Comparison of ENCODE assay signal across 8 mouse cellular contexts in genomic region chr11:118379251-118380009, GRCm38 (mm10). TPM values are rescaled to one million over a fixed set of nuclear protein-coding genes. Genes with fewer than 3 reads are reported as not detected.
DNase-seq lines count a peak whose midpoint lies in the region; ATAC-seq and TF ChIP-seq lines count a peak whose summit lies in the region.

No protein-coding gene starts in this region.

- no peaks in the 10 kb centered on the region for H3K4me1 ChIP-seq in hindbrain, embryonic 11.5 days (replicated peaks; ENCODE audit: control insufficient read depth, insufficient read depth, low read length)
- H3K4me1 ChIP-seq in hindbrain, embryonic 12.5 days, result peaks cover 3% of the 10 kb centered on the region; the same call in 1 of the 2 replicates
- peaks cover 10% of the 10 kb centered on the region; the same call in 1 of the 2 replicates for H3K4me1 ChIP-seq in kidney, embryonic 14.5 days (ENCODE audit: control insufficient read depth, insufficient read depth, low read length)
- no peaks in the 10 kb centered on the region for H3K4me1 ChIP-seq in liver, adult 2 months (ENCODE audit: control insufficient read depth, insufficient read depth, low read length)
- H3K4me1 ChIP-seq in neural tube, embryonic 11.5 days (ENCODE audit: control insufficient read depth, insufficient read depth, low read length), result no peaks in the 10 kb centered on the region; the same call in 1 of the 2 replicates
- H3K4me1 ChIP-seq in stomach, postnatal 0 days (replicated peaks; ENCODE audit: control insufficient read depth, insufficient read depth), result no peaks in the 10 kb centered on the region

- no peaks in the 10 kb centered on the region for H3K36me3 ChIP-seq in hindbrain, embryonic 11.5 days (ENCODE audit: control insufficient read depth, insufficient read depth, low read length)
- H3K36me3 ChIP-seq in hindbrain, embryonic 12.5 days, result no peaks in the 10 kb centered on the region
- H3K36me3 ChIP-seq in kidney, embryonic 14.5 days (ENCODE audit: control insufficient read depth, insufficient read depth, low read length), result no peaks in the 10 kb centered on the region
- no peaks in the 10 kb centered on the region for H3K36me3 ChIP-seq in liver, adult 2 months (ENCODE audit: control insufficient read depth, insufficient read depth, low read length)
- H3K36me3 ChIP-seq in neural tube, embryonic 11.5 days (ENCODE audit: control insufficient read depth, insufficient read depth, low read length), result no peaks in the 10 kb centered on the region
- H3K36me3 ChIP-seq in stomach, postnatal 0 days (ENCODE audit: control insufficient read depth, insufficient read depth, low read length), result no peaks in the 10 kb centered on the region

- TF ChIP-seq POLR2A in liver, adult 2 months (IDR thresholded peaks at IDR 0.05; ENCODE audit: extremely low read depth, insufficient read depth, low read length), result no peak

- no peaks in the 10 kb centered on the region for H3K79me2 ChIP-seq in liver, adult 2 months (ENCODE audit: control insufficient read depth, insufficient read depth, low read length)

- no peaks in the 10 kb centered on the region for H3K27me3 ChIP-seq in hindbrain, embryonic 11.5 days (ENCODE audit: control insufficient read depth, insufficient read depth, low read length)
- H3K27me3 ChIP-seq in hindbrain, embryonic 12.5 days, result no peaks in the 10 kb centered on the region
- H3K27me3 ChIP-seq in kidney, embryonic 14.5 days (ENCODE audit: control insufficient read depth, insufficient read depth, low read length), result no peaks in the 10 kb centered on the region
- H3K27me3 ChIP-seq in liver, adult 2 months (ENCODE audit: control insufficient read depth, insufficient read depth, low read length), result no peaks in the 10 kb centered on the region
- H3K27me3 ChIP-seq in neural tube, embryonic 11.5 days (ENCODE audit: control insufficient read depth, insufficient read depth, low read length), result no peaks in the 10 kb centered on the region
- H3K27me3 ChIP-seq in stomach, postnatal 0 days (ENCODE audit: control insufficient read depth, insufficient read depth, low read length), result no peaks in the 10 kb centered on the region

- H3K4me3 ChIP-seq in hindbrain, embryonic 11.5 days (ENCODE audit: low read depth, low read length), result no peak overlapping the region
- no peak overlapping the region for H3K4me3 ChIP-seq in hindbrain, embryonic 12.5 days
- no peak overlapping the region for H3K4me3 ChIP-seq in kidney, embryonic 14.5 days (ENCODE audit: low read length)
- no peak overlapping the region for H3K4me3 ChIP-seq in liver, adult 2 months (ENCODE audit: insufficient read depth, low read depth, low read length)
- no peak overlapping the region for H3K4me3 ChIP-seq in neural tube, embryonic 11.5 days (ENCODE audit: low read depth, low read length)
- no peak overlapping the region for H3K4me3 ChIP-seq in stomach, postnatal 0 days (ENCODE audit: low read depth, low read length)

- no peak for TF ChIP-seq EP300 in stomach, postnatal 0 days (optimal IDR thresholded peaks at IDR 0.05)

- DNase-seq in hindbrain, embryonic 11.5 days (ENCODE audit: low spot score), result peak; percentile 85
- DNase-seq in liver, adult 2 months (ENCODE audit: extremely low read depth, low read depth, low spot score), result peak; percentile 35
- peak; percentile 79 for DNase-seq in neural tube, embryonic 11.5 days (ENCODE audit: low spot score)
- DNase-seq in stomach, postnatal 0 days (ENCODE audit: low spot score), result peak; percentile 85

- 46% methylated on average over 11 of the region's 11 CpGs for WGBS in hindbrain, embryonic 11.5 days
- WGBS in hindbrain, embryonic 12.5 days, result 42% methylated on average over 11 of the region's 11 CpGs
- 44% methylated on average over 11 of the region's 11 CpGs for whole genome bisulfite sequencing in kidney, embryonic 14.5 days
- 48% methylated on average over 11 of the region's 11 CpGs for WGBS in liver, adult 2 months
- 49% methylated on average over 11 of the region's 11 CpGs for WGBS in neural tube, embryonic 11.5 days
- 39% methylated on average over 11 of the region's 11 CpGs for WGBS in stomach, postnatal 0 days

- no peak overlapping the region for H3K4me2 ChIP-seq in hindbrain, embryonic 11.5 days (replicated peaks; ENCODE audit: low read depth, low read length)
- no peak overlapping the region for H3K4me2 ChIP-seq in hindbrain, embryonic 12.5 days (replicated peaks)
- H3K4me2 ChIP-seq in kidney, embryonic 14.5 days (replicated peaks; ENCODE audit: low read depth, low read length), result no peak overlapping the region
- H3K4me2 ChIP-seq in neural tube, embryonic 11.5 days (ENCODE audit: low read depth), result no peak overlapping the region
- no peak overlapping the region for H3K4me2 ChIP-seq in stomach, postnatal 0 days (replicated peaks; ENCODE audit: low read depth)

- no peak for ATAC-seq in hindbrain, embryonic 11.5 days (ENCODE audit: low FRiP score)
- no peak; the same call in 1 of the 2 replicates for ATAC-seq in hindbrain, embryonic 12.5 days (ENCODE audit: low FRiP score)
- peak; percentile 99 for ATAC-seq in common myeloid progenitor, adult 5-6 weeks (replicated peaks; ENCODE audit: low read depth, poor library complexity, severe bottlenecking)
- peak; percentile 92 for ATAC-seq in granulocyte monocyte progenitor cell, adult 5-6 weeks (replicated peaks; ENCODE audit: poor library complexity, severe bottlenecking)
- ATAC-seq in kidney, embryonic 14.5 days (ENCODE audit: low FRiP score, low TSS enrichment), result peak; percentile 88
- no peak for ATAC-seq in neural tube, embryonic 11.5 days (ENCODE audit: insufficient read depth, low FRiP score, low TSS enrichment)
- peak; percentile 80; the same call in 1 of the 2 replicates for ATAC-seq in stomach, postnatal 0 days (ENCODE audit: low FRiP score, low TSS enrichment)

- TF ChIP-seq CTCF in liver, adult 2 months (IDR thresholded peaks at IDR 0.05; ENCODE audit: low read depth, low read length), result peak; percentile 92
- peak; percentile 93 for TF ChIP-seq CTCF in stomach, postnatal 0 days (IDR thresholded peaks at IDR 0.05; ENCODE audit: low read depth)

- H3K27ac ChIP-seq in hindbrain, embryonic 11.5 days (ENCODE audit: low read depth, low read length), result no peak overlapping the region
- H3K27ac ChIP-seq in hindbrain, embryonic 12.5 days, result no peak overlapping the region
- H3K27ac ChIP-seq in kidney, embryonic 14.5 days (ENCODE audit: low read depth, low read length), result no peak overlapping the region
- no peak overlapping the region for H3K27ac ChIP-seq in liver, adult 2 months (replicated peaks; ENCODE audit: insufficient read depth, low read depth, low read length)
- no peak overlapping the region for H3K27ac ChIP-seq in neural tube, embryonic 11.5 days (ENCODE audit: low read depth, low read length)
- H3K27ac ChIP-seq in stomach, postnatal 0 days (replicated peaks), result no peak overlapping the region

- H3K9me3 ChIP-seq in hindbrain, embryonic 11.5 days (ENCODE audit: control insufficient read depth, low read length), result no peaks in the 10 kb centered on the region
- no peaks in the 10 kb centered on the region for H3K9me3 ChIP-seq in hindbrain, embryonic 12.5 days (replicated peaks)
- no peaks in the 10 kb centered on the region for H3K9me3 ChIP-seq in kidney, embryonic 14.5 days (ENCODE audit: control insufficient read depth, low read length)
- no peaks in the 10 kb centered on the region for H3K9me3 ChIP-seq in neural tube, embryonic 11.5 days (ENCODE audit: control insufficient read depth, low read length)
- no peaks in the 10 kb centered on the region for H3K9me3 ChIP-seq in stomach, postnatal 0 days (ENCODE audit: control insufficient read depth, low read length)

- H3K9ac ChIP-seq in hindbrain, embryonic 11.5 days (ENCODE audit: low read depth, low read length), result 0 out of 2 replicates have a peak overlapping the region, but pooled peaks have one; percentile 20
- no peak overlapping the region for H3K9ac ChIP-seq in hindbrain, embryonic 12.5 days
- H3K9ac ChIP-seq in kidney, embryonic 14.5 days (ENCODE audit: low read depth, low read length), result no peak overlapping the region
- H3K9ac ChIP-seq in liver, adult 2 months (ENCODE audit: low read depth, low read length), result no peak overlapping the region
- no peak overlapping the region for H3K9ac ChIP-seq in neural tube, embryonic 11.5 days (ENCODE audit: low read length)
- H3K9ac ChIP-seq in stomach, postnatal 0 days (ENCODE audit: low read length), result no peak overlapping the region

RNA-seq across cellular contexts. Expression of gene Lgals3bp, which starts 22.5 kb away (rescaled TPM):
- polyA plus RNA-seq in hindbrain, embryonic 11.5 days (2014; fragmentation: Nextera tagmentation; extraction: Ambion mirVana), result 1.9 and 2.7 TPM in 2 replicates
- 2.3 and 3.3 TPM in 2 replicates for polyA plus RNA-seq in hindbrain, embryonic 12.5 days (2016; fragmentation: Nextera tagmentation; extraction: Ambion mirVana)
- total RNA-seq in common myeloid progenitor, adult 5-6 weeks (2017), result 107 and 108 TPM in 2 replicates
- 85.3 and 107 TPM in 2 replicates for total RNA-seq in granulocyte monocyte progenitor cell, adult 5-6 weeks (2014; fragmentation: Nextera tagmentation)
- total RNA-seq in granulocyte monocyte progenitor cell, adult 5-6 weeks (2017), result 36.0 and 44.8 TPM in 2 replicates
- 11.8 and 13.0 TPM in 2 replicates for polyA plus RNA-seq in kidney, embryonic 14.5 days (2014; fragmentation: Nextera tagmentation; extraction: Ambion mirVana)
- 20.2 and 23.9 TPM in 2 replicates for total RNA-seq in liver, adult 2 months (2014; rRNA removed)
- 136 and 216 TPM in 2 replicates for polyA plus RNA-seq in liver, adult 2 months (2012; rRNA removed)
- polyA plus RNA-seq in neural tube, embryonic 11.5 days (2014; fragmentation: Nextera tagmentation; extraction: Ambion mirVana), result 1.7 and 1.9 TPM in 2 replicates
- 142 and 144 TPM in 2 replicates for polyA plus RNA-seq in stomach, postnatal 0 days (2015; fragmentation: Nextera tagmentation; extraction: Ambion mirVana)

RNA-seq across cellular contexts. Expression of gene Timp2, which starts 23.9 kb away (rescaled TPM):
- 39.5 and 41.2 TPM in 2 replicates for polyA plus RNA-seq in hindbrain, embryonic 11.5 days (2014; fragmentation: Nextera tagmentation; extraction: Ambion mirVana)
- polyA plus RNA-seq in hindbrain, embryonic 12.5 days (2016; fragmentation: Nextera tagmentation; extraction: Ambion mirVana), result 66.2 and 68.3 TPM in 2 replicates
- 8.9 and 24.3 TPM in 2 replicates for total RNA-seq in common myeloid progenitor, adult 5-6 weeks (2017)
- total RNA-seq in granulocyte monocyte progenitor cell, adult 5-6 weeks (2014; fragmentation: Nextera tagmentation), result 1.8 and 3.5 TPM in 2 replicates
- 2.5 and 12.7 TPM in 2 replicates for total RNA-seq in granulocyte monocyte progenitor cell, adult 5-6 weeks (2017)
- 58.7 and 102 TPM in 2 replicates for polyA plus RNA-seq in kidney, embryonic 14.5 days (2014; fragmentation: Nextera tagmentation; extraction: Ambion mirVana)
- total RNA-seq in liver, adult 2 months (2014; rRNA removed), result 2.6 and 4.6 TPM in 2 replicates
- polyA plus RNA-seq in liver, adult 2 months (2012; rRNA removed), result 7.7 and 7.9 TPM in 2 replicates
- 46.4 and 51.5 TPM in 2 replicates for polyA plus RNA-seq in neural tube, embryonic 11.5 days (2014; fragmentation: Nextera tagmentation; extraction: Ambion mirVana)
- 72.7 and 77.2 TPM in 2 replicates for polyA plus RNA-seq in stomach, postnatal 0 days (2015; fragmentation: Nextera tagmentation; extraction: Ambion mirVana)

RNA-seq across cellular contexts. Expression of gene Cep295nl, which starts 37.1 kb away (rescaled TPM):
- 0.37 and 0.42 TPM in 2 replicates for polyA plus RNA-seq in hindbrain, embryonic 11.5 days (2014; fragmentation: Nextera tagmentation; extraction: Ambion mirVana)
- polyA plus RNA-seq in hindbrain, embryonic 12.5 days (2016; fragmentation: Nextera tagmentation; extraction: Ambion mirVana), result 0.43 and 0.48 TPM in 2 replicates
- total RNA-seq in common myeloid progenitor, adult 5-6 weeks (2017), result not detected in 2 replicates
- not detected in 2 replicates for total RNA-seq in granulocyte monocyte progenitor cell, adult 5-6 weeks (2014; fragmentation: Nextera tagmentation)
- not detected in 2 replicates for total RNA-seq in granulocyte monocyte progenitor cell, adult 5-6 weeks (2017)
- 0.41 and 0.42 TPM in 2 replicates for polyA plus RNA-seq in kidney, embryonic 14.5 days (2014; fragmentation: Nextera tagmentation; extraction: Ambion mirVana)
- total RNA-seq in liver, adult 2 months (2014; rRNA removed), result not detected in 2 replicates
- polyA plus RNA-seq in liver, adult 2 months (2012; rRNA removed), result not detected in 2 replicates
- 0.28 and 0.39 TPM in 2 replicates for polyA plus RNA-seq in neural tube, embryonic 11.5 days (2014; fragmentation: Nextera tagmentation; extraction: Ambion mirVana)
- 0.51 and 0.53 TPM in 2 replicates for polyA plus RNA-seq in stomach, postnatal 0 days (2015; fragmentation: Nextera tagmentation; extraction: Ambion mirVana)

RNA-seq across cellular contexts. Expression of gene Cant1, which starts 39.5 kb away (rescaled TPM):
- polyA plus RNA-seq in hindbrain, embryonic 11.5 days (2014; fragmentation: Nextera tagmentation; extraction: Ambion mirVana), result 21.0 and 21.1 TPM in 2 replicates
- 28.4 and 31.3 TPM in 2 replicates for polyA plus RNA-seq in hindbrain, embryonic 12.5 days (2016; fragmentation: Nextera tagmentation; extraction: Ambion mirVana)
- 12.1 and 21.0 TPM in 2 replicates for total RNA-seq in common myeloid progenitor, adult 5-6 weeks (2017)
- total RNA-seq in granulocyte monocyte progenitor cell, adult 5-6 weeks (2014; fragmentation: Nextera tagmentation), result 29.7 and 34.6 TPM in 2 replicates
- 18.6 and 21.0 TPM in 2 replicates for total RNA-seq in granulocyte monocyte progenitor cell, adult 5-6 weeks (2017)
- polyA plus RNA-seq in kidney, embryonic 14.5 days (2014; fragmentation: Nextera tagmentation; extraction: Ambion mirVana), result 19.0 and 24.1 TPM in 2 replicates
- total RNA-seq in liver, adult 2 months (2014; rRNA removed), result 11.4 and 16.4 TPM in 2 replicates
- polyA plus RNA-seq in liver, adult 2 months (2012; rRNA removed), result 23.0 and 25.7 TPM in 2 replicates
- 27.7 and 29.4 TPM in 2 replicates for polyA plus RNA-seq in neural tube, embryonic 11.5 days (2014; fragmentation: Nextera tagmentation; extraction: Ambion mirVana)
- 32.3 and 33.9 TPM in 2 replicates for polyA plus RNA-seq in stomach, postnatal 0 days (2015; fragmentation: Nextera tagmentation; extraction: Ambion mirVana)

RNA-seq across cellular contexts. Expression of gene C1qtnf1, which starts 48.6 kb away (rescaled TPM):
- polyA plus RNA-seq in hindbrain, embryonic 11.5 days (2014; fragmentation: Nextera tagmentation; extraction: Ambion mirVana), result 1.1 and 2.5 TPM in 2 replicates
- polyA plus RNA-seq in hindbrain, embryonic 12.5 days (2016; fragmentation: Nextera tagmentation; extraction: Ambion mirVana), result 3.0 and 4.4 TPM in 2 replicates
- total RNA-seq in common myeloid progenitor, adult 5-6 weeks (2017), result not detected in 2 replicates
- total RNA-seq in granulocyte monocyte progenitor cell, adult 5-6 weeks (2014; fragmentation: Nextera tagmentation), result not detected in 2 replicates
- not detected in 2 replicates for total RNA-seq in granulocyte monocyte progenitor cell, adult 5-6 weeks (2017)
- 2.8 and 4.0 TPM in 2 replicates for polyA plus RNA-seq in kidney, embryonic 14.5 days (2014; fragmentation: Nextera tagmentation; extraction: Ambion mirVana)
- total RNA-seq in liver, adult 2 months (2014; rRNA removed), result 6.6 and 9.9 TPM in 2 replicates
- polyA plus RNA-seq in liver, adult 2 months (2012; rRNA removed), result 8.1 and 9.2 TPM in 2 replicates
- 2.5 TPM in 2 replicates for polyA plus RNA-seq in neural tube, embryonic 11.5 days (2014; fragmentation: Nextera tagmentation; extraction: Ambion mirVana)
- polyA plus RNA-seq in stomach, postnatal 0 days (2015; fragmentation: Nextera tagmentation; extraction: Ambion mirVana), result 9.0 and 11.0 TPM in 2 replicates

Comparison
In these comparisons a context has a peak if more than half of its experiments do, and no peak if none do; other contexts are left out.
1. ATAC-seq: peak in common myeloid progenitor, adult 5-6 weeks (single experiment), granulocyte monocyte progenitor cell, adult 5-6 weeks (single experiment), kidney, embryonic 14.5 days (single experiment) and stomach, postnatal 0 days (single experiment); none in hindbrain, embryonic 11.5 days (single experiment), hindbrain, embryonic 12.5 days (single experiment) and neural tube, embryonic 11.5 days (single experiment).
2. DNase-seq: peak in every context shown above with its lines; median percentile 85 in hindbrain, embryonic 11.5 days; 85 in stomach, postnatal 0 days; 79 in neural tube, embryonic 11.5 days; 35 in liver, adult 2 months.